Comparison of ENCODE assay signal across 9 mouse cellular contexts in the genomic region with DNA sequence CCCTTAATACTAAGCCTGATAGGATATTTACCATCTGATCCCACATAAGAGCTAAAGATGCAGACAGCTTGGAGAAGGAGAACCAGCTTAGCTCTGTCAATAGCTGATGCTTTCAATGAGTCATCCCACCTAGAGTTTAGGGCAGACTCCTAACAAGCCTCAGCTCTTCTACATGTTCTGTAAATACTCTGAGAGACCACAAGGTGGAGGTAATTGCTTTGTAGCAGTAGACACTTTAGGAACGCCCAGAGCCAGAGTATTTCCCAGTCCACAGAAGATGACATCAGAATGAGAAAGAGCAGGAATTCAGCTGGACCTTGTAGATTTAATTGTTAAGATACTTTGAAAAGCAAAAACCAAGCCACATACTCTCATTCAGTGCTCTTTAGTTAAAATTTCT.
DNase-seq lines count a peak whose midpoint lies in the region; ATAC-seq and TF ChIP-seq lines count a peak whose summit lies in the region.
"Had no signal": no experiment of that assay in that cellular context is flagged by ENCODE, and none has a peak within 500 bp of the region (broad histone marks: within the 10 kb centered on the region; RNA-seq: fewer than 3 reads in every experiment).

No protein-coding gene starts in this region.

- peak; percentile 65; the same call in 1 of the 2 replicates for ATAC-seq in limb, embryonic 14.5 days (ENCODE audit: low FRiP score, low read depth)

- no peak overlapping the region for H3K4me3 ChIP-seq in limb, embryonic 14.5 days (replicated peaks; ENCODE audit: low read length)
- H3K4me3 ChIP-seq in limb, embryonic 10.5 days: no peak overlapping the region
- H3K4me3 ChIP-seq: liver, embryonic 13.5 days had no signal

- no peak overlapping the region for H3K27ac ChIP-seq in limb, embryonic 14.5 days (replicated peaks; ENCODE audit: low read depth, low read length)
- H3K27ac ChIP-seq in limb, embryonic 10.5 days: no peak overlapping the region
- H3K27ac ChIP-seq: liver, embryonic 13.5 days had no signal

- DNase-seq in limb, embryonic 14.5 days (ENCODE audit: low spot score): peak; percentile 79
- no peak for DNase-seq in limb, embryonic 10.5 days (ENCODE audit: low spot score)
- DNase-seq in Muller cell, postnatal 12 days (ENCODE audit: inconsistent ontology term): peak; percentile 86
- DNase-seq in embryo, embryonic 10 days (ENCODE audit: low spot score): peak; percentile 78
- peak; percentile 23 for DNase-seq in lung, postnatal 25 days (ENCODE audit: low spot score)
- no peak for DNase-seq in urinary bladder, adult 18-20 months (ENCODE audit: low spot score in 2 of 2)
- no peak for DNase-seq in thymus, postnatal 25 days
- no peak for DNase-seq in natural killer cell, adult 2 months (ENCODE audit: low spot score in 2 of 2)
- DNase-seq: liver, embryonic 13.5 days had no signal

- no peak for TF ChIP-seq POLR2A in limb, embryonic 14.5 days (IDR thresholded peaks at IDR 0.05; ENCODE audit: borderline replicate concordance, extremely low read depth, insufficient read depth, insufficient read length)

- no peak overlapping the region for H3K9ac ChIP-seq in limb, embryonic 14.5 days (ENCODE audit: low read depth, low read length, severe bottlenecking)
- H3K9ac ChIP-seq: liver, embryonic 13.5 days had no signal

- 10% methylated on average over 1 of the region's 1 CpGs for WGBS in limb, embryonic 14.5 days
- 9% methylated on average over 1 of the region's 1 CpGs for WGBS in limb, embryonic 10.5 days

- no peaks in the 10 kb centered on the region for H3K9me3 ChIP-seq in limb, embryonic 14.5 days (ENCODE audit: control insufficient read depth, low read length)
- no peaks in the 10 kb centered on the region for H3K9me3 ChIP-seq in limb, embryonic 10.5 days (replicated peaks)
- H3K9me3 ChIP-seq: liver, embryonic 13.5 days had no signal

- H3K4me1 ChIP-seq in limb, embryonic 14.5 days (ENCODE audit: control insufficient read depth, insufficient read depth, low read length): no peaks in the 10 kb centered on the region
- no peaks in the 10 kb centered on the region; the same call in 1 of the 2 replicates for H3K4me1 ChIP-seq in limb, embryonic 10.5 days
- H3K4me1 ChIP-seq: liver, embryonic 13.5 days had no signal

- H3K4me2 ChIP-seq in limb, embryonic 14.5 days (replicated peaks; ENCODE audit: low read depth, low read length, severe bottlenecking): no peak overlapping the region
- H3K4me2 ChIP-seq: liver, embryonic 13.5 days had no signal

- no peaks in the 10 kb centered on the region for H3K27me3 ChIP-seq in limb, embryonic 14.5 days (ENCODE audit: control insufficient read depth, insufficient read depth, low read length)
- no peaks in the 10 kb centered on the region for H3K27me3 ChIP-seq in limb, embryonic 10.5 days (ENCODE audit: low read depth, poor library complexity, severe bottlenecking)
- H3K27me3 ChIP-seq: liver, embryonic 13.5 days had no signal

- no peaks in the 10 kb centered on the region for H3K36me3 ChIP-seq in limb, embryonic 14.5 days (ENCODE audit: control insufficient read depth, insufficient read depth, low read length)
- no peaks in the 10 kb centered on the region for H3K36me3 ChIP-seq in limb, embryonic 10.5 days
- H3K36me3 ChIP-seq: liver, embryonic 13.5 days had no signal

Comparison
In these comparisons a context has a peak if more than half of its experiments do, and no peak if none do; other contexts are left out.
1. DNase-seq: peak in limb, embryonic 14.5 days (single experiment), Muller cell, postnatal 12 days (single experiment), embryo, embryonic 10 days (single experiment) and lung, postnatal 25 days (single experiment); none in limb, embryonic 10.5 days (single experiment), urinary bladder, adult 18-20 months (0 of 2), thymus, postnatal 25 days (single experiment) and natural killer cell, adult 2 months (0 of 2).